Mouse (Mus musculus) naive thymus-derived CD4-positive, alpha-beta T cell, adult 2 months (primary cell): ENCODE data around the gene Sostdc1.

Experiments
- DNase-seq: peaks from one replicate; pipeline ENCODE4 v3.0.0-alpha.2; 2011; ENCODE audit warnings: low read depth

The Sostdc1 gene

GRCm38 (mm10) chr12:36313916-36314315 is at the start of gene Sostdc1:
Gene Sostdc1, plus strand, starts transcription at chr12:36314139.
- DNase-seq = no peak

- no peak for DNase-seq
These were observed 46.2 kb upstream of the Sostdc1 start for GRCm38 (mm10) chr12:36267670-36268246.

GRCm38 (mm10) chr12:36274823-36275222 is 39.1 kb upstream of the Sostdc1 start:
- no peak for DNase-seq

GRCm38 (mm10) chr12:36289634-36290033 is 24.3 kb upstream of the Sostdc1 start:
- no peak for DNase-seq

GRCm38 (mm10) chr12:36290465-36290864 is 23.5 kb upstream of the Sostdc1 start:
- no peak for DNase-seq

- no peak for DNase-seq
These were observed 22.6 kb upstream of the Sostdc1 start for GRCm38 (mm10) chr12:36291346-36291745.

GRCm38 (mm10) chr12:36302326-36302725 is 11.6 kb upstream of the Sostdc1 start:
- DNase-seq = no peak

GRCm38 (mm10) chr12:36302905-36303642 is 10.9 kb upstream of the Sostdc1 start:
- DNase-seq = no peak

- DNase-seq = no peak
These were observed 5.1 kb upstream of the Sostdc1 start for GRCm38 (mm10) chr12:36308737-36309420.

- DNase-seq = no peak
These were observed 924 bp upstream of the Sostdc1 start for GRCm38 (mm10) chr12:36313015-36313414.

GRCm38 (mm10) chr12:36314446-36314845 is 507 bp downstream of the Sostdc1 start:
- no peak for DNase-seq

GRCm38 (mm10) chr12:36315527-36315926 is 1.6 kb downstream of the Sostdc1 start:
- no peak for DNase-seq

GRCm38 (mm10) chr12:36316056-36316455 is 2.1 kb downstream of the Sostdc1 start:
- no peak for DNase-seq

GRCm38 (mm10) chr12:36317036-36317819 is 3.3 kb downstream of the Sostdc1 start:
- DNase-seq = peak; percentile 15

GRCm38 (mm10) chr12:36317820-36318135 is 3.8 kb downstream of the Sostdc1 start:
- no peak for DNase-seq

- DNase-seq = no peak
These were observed 12.2 kb downstream of the Sostdc1 start for GRCm38 (mm10) chr12:36326101-36326521.

- no peak for DNase-seq
These were observed 18.7 kb downstream of the Sostdc1 start for GRCm38 (mm10) chr12:36332676-36333075.

- DNase-seq = no peak
These were observed 19.9 kb downstream of the Sostdc1 start for GRCm38 (mm10) chr12:36333837-36334281.

GRCm38 (mm10) chr12:36344131-36344530 is 30.2 kb downstream of the Sostdc1 start:
- DNase-seq = no peak

GRCm38 (mm10) chr12:36360064-36360463 is 46.1 kb downstream of the Sostdc1 start:
- DNase-seq = no peak

GRCm38 (mm10) chr12:36360693-36361092 is 46.8 kb downstream of the Sostdc1 start:
- no peak for DNase-seq

GRCm38 (mm10) chr12:36364013-36364412 is 50.1 kb downstream of the Sostdc1 start:
- DNase-seq = no peak
